Mouse (Mus musculus): Measurements from ENCODE around the gene Lingo1. TPM values are rescaled to one million over a fixed set of nuclear protein-coding genes. Genes with fewer than 3 reads are reported as not detected.
A peak's percentile ranks its signal among the peaks of the same experiment; 100 is the strongest.

Gene Lingo1
- polyA plus RNA-seq, 1 experiment = 0.38 TPM

DNA sequence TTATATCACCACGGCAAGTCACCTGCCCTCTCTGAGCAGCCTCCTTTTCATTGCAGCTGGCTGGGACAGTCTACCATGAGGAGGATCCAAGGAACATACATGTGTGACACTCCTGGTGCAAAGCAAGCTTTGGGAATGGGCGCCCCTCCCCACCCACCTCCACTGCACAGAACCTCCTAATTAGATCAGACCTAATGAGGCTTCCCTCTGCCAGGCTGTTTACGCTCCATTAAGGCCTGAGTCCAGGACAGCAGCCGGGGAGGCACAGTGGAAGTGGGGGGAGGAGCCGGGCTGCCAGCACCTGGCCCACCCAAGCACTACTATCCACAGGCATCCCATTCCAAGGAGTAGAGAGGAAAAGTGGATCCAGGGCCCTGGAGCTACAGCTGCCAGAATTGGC, 152.8 kb downstream of the Lingo1 start:
- no peak for TF ChIP-seq CTCF (IDR thresholded peaks at IDR 0.05; ENCODE audit: extremely low read depth, insufficient read length, insufficient replicate concordance, low read depth, low read length)
- TF ChIP-seq POLR2A (IDR thresholded peaks at IDR 0.05; ENCODE audit: low read depth, low read length) = no peak
- no peaks in the 10 kb centered on the region for H3K4me1 ChIP-seq (ENCODE audit: control insufficient read depth, insufficient read depth, insufficient read length, low read length)
- no peaks in the 10 kb centered on the region for H3K36me3 ChIP-seq (ENCODE audit: control insufficient read depth, insufficient read depth, low read length)
- WGBS = 81% methylated on average over 5 of the region's 5 CpGs
- no peak overlapping the region for H3K4me3 ChIP-seq (ENCODE audit: low read depth, low read length)
- H3K27ac ChIP-seq (ENCODE audit: insufficient read depth, low read depth, low read length) = no peak overlapping the region
- no peaks in the 10 kb centered on the region; the same call in 1 of the 2 replicates for H3K27me3 ChIP-seq (ENCODE audit: control insufficient read depth, insufficient read depth, low read length)

- TF ChIP-seq POLR2A (IDR thresholded peaks at IDR 0.05; ENCODE audit: low read depth, low read length) (no peak), CTCF (IDR thresholded peaks at IDR 0.05; ENCODE audit: extremely low read depth, insufficient read length, insufficient replicate concordance, low read depth, low read length) (peak; percentile 49; the same call in 1 of the 2 replicates)
- Histone ChIP-seq H3K4me1 (ENCODE audit: control insufficient read depth, insufficient read depth, insufficient read length, low read length) (peaks cover 7% of the 10 kb centered on the region; the same call in 1 of the 2 replicates), H3K27me3 (ENCODE audit: control insufficient read depth, insufficient read depth, low read length) (peaks cover 33% of the 10 kb centered on the region), H3K4me3 (ENCODE audit: low read depth, low read length) (no peak overlapping the region), H3K27ac (ENCODE audit: insufficient read depth, low read depth, low read length) (no peak overlapping the region), H3K36me3 (ENCODE audit: control insufficient read depth, insufficient read depth, low read length) (no peaks in the 10 kb centered on the region)
- WGBS = 55% methylated on average over 8 of the region's 8 CpGs
Measured at GRCm38 (mm10) chr9:56638226-56638905, 157.9 kb downstream of the Lingo1 start.

GRCm38 (mm10) chr9:56637403-56637857, 158.8 kb downstream of the Lingo1 start:
- Histone ChIP-seq H3K36me3 (ENCODE audit: control insufficient read depth, insufficient read depth, low read length) (no peaks in the 10 kb centered on the region), H3K27ac (ENCODE audit: insufficient read depth, low read depth, low read length) (no peak overlapping the region), H3K4me1 (ENCODE audit: control insufficient read depth, insufficient read depth, insufficient read length, low read length) (peaks cover 7% of the 10 kb centered on the region; the same call in 1 of the 2 replicates), H3K4me3 (ENCODE audit: low read depth, low read length) (no peak overlapping the region), H3K27me3 (ENCODE audit: control insufficient read depth, insufficient read depth, low read length) (peaks cover 37% of the 10 kb centered on the region)
- WGBS = 5% methylated on average over 29 of the region's 29 CpGs
- TF ChIP-seq POLR2A (IDR thresholded peaks at IDR 0.05; ENCODE audit: low read depth, low read length) = no peak
- no peak for TF ChIP-seq CTCF (IDR thresholded peaks at IDR 0.05; ENCODE audit: extremely low read depth, insufficient read length, insufficient replicate concordance, low read depth, low read length)

DNA sequence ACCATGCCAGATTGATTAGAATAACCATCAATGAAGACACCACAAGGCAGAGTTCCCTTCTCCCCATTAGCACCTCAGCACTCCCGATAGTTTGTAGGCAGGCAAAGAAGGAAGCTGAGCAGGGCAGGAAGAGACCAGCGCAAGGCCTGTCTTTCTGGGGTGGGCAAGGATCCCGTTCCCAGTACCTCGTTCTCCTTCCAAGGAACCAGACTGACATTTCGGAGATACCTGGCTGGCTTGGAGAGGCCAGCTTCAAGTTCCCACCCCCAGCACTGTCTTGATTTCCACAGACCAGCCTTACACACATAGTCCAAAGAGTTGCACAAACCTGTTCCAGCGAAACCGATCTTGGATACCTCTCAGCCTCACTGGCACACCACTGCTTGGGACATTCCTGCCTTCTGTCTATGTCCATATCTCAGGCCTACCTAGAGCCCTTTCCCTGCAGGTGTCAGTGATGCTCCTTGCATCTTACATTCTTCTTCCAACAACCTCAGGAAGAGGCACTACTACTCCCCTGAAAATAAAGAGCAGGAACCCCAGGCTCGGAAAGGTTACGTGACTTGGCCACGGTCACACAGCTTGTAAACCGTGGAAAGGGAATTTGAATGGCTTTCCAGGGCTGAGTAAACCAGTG, 159.4 kb downstream of the Lingo1 start:
- peaks cover 7% of the 10 kb centered on the region; the same call in 1 of the 2 replicates for H3K4me1 ChIP-seq (ENCODE audit: control insufficient read depth, insufficient read depth, insufficient read length, low read length)
- H3K27ac ChIP-seq (ENCODE audit: insufficient read depth, low read depth, low read length) = no peak overlapping the region
- no peak for TF ChIP-seq POLR2A (IDR thresholded peaks at IDR 0.05; ENCODE audit: low read depth, low read length)
- no peak for TF ChIP-seq CTCF (IDR thresholded peaks at IDR 0.05; ENCODE audit: extremely low read depth, insufficient read length, insufficient replicate concordance, low read depth, low read length)
- 49% methylated on average over 11 of the region's 11 CpGs for WGBS
- no peak overlapping the region for H3K4me3 ChIP-seq (ENCODE audit: low read depth, low read length)
- peaks cover 37% of the 10 kb centered on the region for H3K27me3 ChIP-seq (ENCODE audit: control insufficient read depth, insufficient read depth, low read length)
- H3K36me3 ChIP-seq (ENCODE audit: control insufficient read depth, insufficient read depth, low read length) = no peaks in the 10 kb centered on the region

DNA sequence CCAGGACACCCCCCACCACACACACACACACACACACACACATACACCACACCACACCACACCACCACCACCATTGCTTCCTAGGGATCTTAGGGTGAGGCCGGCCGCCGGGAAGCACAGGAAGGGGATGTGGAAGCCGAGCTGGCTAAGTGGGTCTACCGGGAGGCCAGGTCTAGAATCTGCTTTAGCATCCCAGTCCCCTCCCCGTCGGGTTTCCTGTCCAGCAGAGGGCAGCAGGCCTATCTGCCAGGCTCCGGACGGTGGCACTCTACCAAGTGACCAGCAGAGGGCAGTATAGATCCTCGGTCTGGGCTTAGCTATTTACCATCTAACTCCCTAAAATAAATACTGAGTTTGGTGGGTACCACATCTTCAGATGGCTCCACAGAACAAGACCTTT, 160.1 kb downstream of the Lingo1 start:
- WGBS = 2% methylated on average over 10 of the region's 10 CpGs
- peaks cover 7% of the 10 kb centered on the region; the same call in 1 of the 2 replicates for H3K4me1 ChIP-seq (ENCODE audit: control insufficient read depth, insufficient read depth, insufficient read length, low read length)
- no peaks in the 10 kb centered on the region for H3K36me3 ChIP-seq (ENCODE audit: control insufficient read depth, insufficient read depth, low read length)
- no peak overlapping the region for H3K27ac ChIP-seq (ENCODE audit: insufficient read depth, low read depth, low read length)
- peaks cover 37% of the 10 kb centered on the region for H3K27me3 ChIP-seq (ENCODE audit: control insufficient read depth, insufficient read depth, low read length)
- peak overlapping the region; percentile 55 for H3K4me3 ChIP-seq (ENCODE audit: low read depth, low read length)
- TF ChIP-seq POLR2A (IDR thresholded peaks at IDR 0.05; ENCODE audit: low read depth, low read length) (no peak), CTCF (IDR thresholded peaks at IDR 0.05; ENCODE audit: extremely low read depth, insufficient read length, insufficient replicate concordance, low read depth, low read length) (peak; percentile 99)

DNA sequence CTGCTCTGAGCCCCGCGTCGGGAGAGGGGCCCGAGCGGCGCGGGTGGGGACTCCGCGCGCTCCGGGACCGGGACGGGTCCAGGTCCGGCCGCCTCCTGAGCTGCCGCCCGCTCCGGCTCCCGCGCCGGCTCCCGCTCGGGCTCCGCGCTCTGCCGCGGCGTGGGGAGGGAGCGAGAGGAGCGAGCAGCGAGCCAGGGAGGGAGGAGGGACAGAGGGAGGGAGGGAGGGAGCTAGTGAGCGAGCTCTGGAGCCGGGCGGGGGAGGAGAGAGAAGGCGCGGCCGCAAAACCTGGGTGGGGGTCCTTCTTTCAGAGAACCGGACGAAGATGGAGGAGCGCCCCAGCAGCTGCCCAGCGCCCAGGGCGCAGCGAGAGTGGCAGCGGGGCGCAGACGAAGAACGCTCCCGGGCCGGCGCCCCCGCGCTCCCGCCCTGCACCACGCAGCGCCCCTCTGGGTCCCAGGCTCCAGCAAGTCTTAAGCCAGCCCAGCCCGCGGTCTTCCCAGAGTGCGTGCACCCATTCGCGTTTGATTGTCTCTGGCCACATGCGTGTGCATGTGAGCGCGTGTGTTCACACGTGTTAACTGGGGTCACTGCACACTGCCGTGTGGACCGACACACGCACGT, 160.7 kb downstream of the Lingo1 start:
- H3K36me3 ChIP-seq (ENCODE audit: control insufficient read depth, insufficient read depth, low read length) = no peaks in the 10 kb centered on the region
- H3K27ac ChIP-seq (ENCODE audit: insufficient read depth, low read depth, low read length) = no peak overlapping the region
- peak overlapping the region; percentile 55 for H3K4me3 ChIP-seq (ENCODE audit: low read depth, low read length)
- 0 out of 2 replicates have a peak, but pooled peaks have one; percentile 9 for TF ChIP-seq POLR2A (IDR thresholded peaks at IDR 0.05; ENCODE audit: low read depth, low read length)
- no peak for TF ChIP-seq CTCF (IDR thresholded peaks at IDR 0.05; ENCODE audit: extremely low read depth, insufficient read length, insufficient replicate concordance, low read depth, low read length)
- peaks cover 7% of the 10 kb centered on the region; the same call in 1 of the 2 replicates for H3K4me1 ChIP-seq (ENCODE audit: control insufficient read depth, insufficient read depth, insufficient read length, low read length)
- under 1% methylated on average over 58 of the region's 68 CpGs for WGBS
- H3K27me3 ChIP-seq (ENCODE audit: control insufficient read depth, insufficient read depth, low read length) = peaks cover 37% of the 10 kb centered on the region

DNA sequence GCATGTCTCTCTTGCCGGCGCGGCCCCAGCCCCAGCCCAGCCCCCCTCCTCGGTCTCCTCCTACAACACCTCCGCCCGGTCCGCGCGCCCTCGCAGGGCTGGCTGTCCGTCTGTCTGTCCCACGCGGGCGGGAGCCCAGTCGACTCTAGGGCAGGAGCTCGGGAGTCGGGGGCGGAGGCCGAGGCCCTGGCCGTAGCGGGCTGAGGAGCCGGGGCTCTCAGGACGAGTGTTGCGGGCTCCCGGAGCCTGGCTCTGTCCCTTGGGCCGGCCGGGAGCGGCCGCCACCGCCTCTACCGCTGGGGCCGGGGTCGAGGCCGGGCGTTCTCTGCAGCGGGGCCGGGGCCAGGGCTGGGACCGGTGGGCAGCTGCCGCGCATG, 161.2 kb downstream of the Lingo1 start:
- H3K27ac ChIP-seq (ENCODE audit: insufficient read depth, low read depth, low read length) = no peak overlapping the region
- H3K36me3 ChIP-seq (ENCODE audit: control insufficient read depth, insufficient read depth, low read length) = no peaks in the 10 kb centered on the region
- 2% methylated on average over 40 of the region's 40 CpGs for whole genome bisulfite sequencing
- H3K4me1 ChIP-seq (ENCODE audit: control insufficient read depth, insufficient read depth, insufficient read length, low read length) = peaks cover 7% of the 10 kb centered on the region; the same call in 1 of the 2 replicates
- TF ChIP-seq CTCF (IDR thresholded peaks at IDR 0.05; ENCODE audit: extremely low read depth, insufficient read length, insufficient replicate concordance, low read depth, low read length) (no peak), POLR2A (IDR thresholded peaks at IDR 0.05; ENCODE audit: low read depth, low read length) (no peak)
- H3K4me3 ChIP-seq (ENCODE audit: low read depth, low read length) = peak overlapping the region; percentile 55
- peaks cover 37% of the 10 kb centered on the region for H3K27me3 ChIP-seq (ENCODE audit: control insufficient read depth, insufficient read depth, low read length)
